Mouse (Mus musculus) embryonic fibroblast, embryonic 13.5 days (primary cell): Measurements from ENCODE around the gene Macrod1.

ENCODE experiments used
- CTCF ChIP-seq: IDR thresholded peaks from 2 replicates; pipeline ENCODE4 v1.5.1; 2011; ENCODE audit warnings: mild to moderate bottlenecking, control low read depth, low read length, moderate library complexity, borderline replicate concordance; ENCODE audit not compliant: insufficient read depth
- POLR2A ChIP-seq: IDR thresholded peaks from 2 replicates; pipeline ENCODE4 v1.6.1; 2011; ENCODE audit warnings: low read depth, mild to moderate bottlenecking, control low read depth, low read length, moderate library complexity

GRCm38 (mm10) chr19:7181496-7181895 lies 124.9 kb downstream of the Macrod1 start:
- TF ChIP-seq CTCF (no peak), POLR2A (no peak)
